Mouse (Mus musculus) olfactory bulb, adult 2 months (tissue): Measurements from ENCODE around the gene Pced1b. TPM values are rescaled to one million over a fixed set of nuclear protein-coding genes. Genes with fewer than 3 reads are reported as not detected.
"Not testable (repeated sequence)": the region's sequence is repeated elsewhere in the genome, so short reads cannot be mapped to it uniquely, and the experiment has no call there.

Experiments
- H3K27ac ChIP-seq: fragments of 200-500 bp; 2 replicates; pipeline ENCODE4 v1.5.1; 2012; ENCODE audit warnings: low read depth, low read length; ENCODE audit not compliant: insufficient read depth
- H3K4me1 ChIP-seq: fragments of 200-500 bp; 2 replicates; pipeline ENCODE4 v1.6.1; 2012; ENCODE audit warnings: low read length; ENCODE audit not compliant: control insufficient read depth, insufficient read depth
- H3K4me3 ChIP-seq: fragments of 200-500 bp; 2 replicates; pipeline ENCODE4 v1.5.1; 2012; ENCODE audit warnings: mild to moderate bottlenecking, low read depth, low read length, moderate library complexity; ENCODE audit not compliant: insufficient read depth
- CTCF ChIP-seq: fragments of 200-500 bp; IDR thresholded peaks from 2 replicates; pipeline ENCODE4 v1.5.1; 2012; ENCODE audit warnings: low read depth, mild to moderate bottlenecking, low read length, moderate library complexity; ENCODE audit not compliant: insufficient read depth
- POLR2A ChIP-seq: fragments of 200-500 bp; IDR thresholded peaks from 2 replicates; pipeline ENCODE4 v1.6.1; 2012; ENCODE audit warnings: mild to moderate bottlenecking, low read depth, low read length, moderate library complexity; ENCODE audit not compliant: insufficient read depth
- WGBS: fragments of 180-500 bp; shearing (Covaris S2); methylation state at CpG from one replicate; pipeline ENCODE4 v1.1.7; 2018; 5-methylcytosine and 5-hydroxymethylcytosine counted together
- polyA plus RNA-seq: library from polyadenylated mRNA; stranded (reverse); fragments of >200 nt; gene quantifications from 2 replicates; pipeline ENCODE4 v1.2.4, GENCODE M21; 2012; ENCODE audit warnings: low replicate concordance; ENCODE audit not compliant: missing spikeins, insufficient read depth, insufficient read length

Gene Pced1b
- polyA plus RNA-seq, 1 experiment: not detected

- H3K27ac ChIP-seq: no peak overlapping the region
- H3K4me1 ChIP-seq: peaks cover 7% of the 10 kb centered on the region; the same call in 1 of the 2 replicates
- H3K4me3 ChIP-seq: no peak overlapping the region
- WGBS: 25% methylated on average over 8 of the region's 8 CpGs
- TF ChIP-seq CTCF (no peak), POLR2A (no peak)
These were observed 104.1 kb downstream of the Pced1b start for GRCm38 (mm10) chr15:97351016-97351415.

DNA sequence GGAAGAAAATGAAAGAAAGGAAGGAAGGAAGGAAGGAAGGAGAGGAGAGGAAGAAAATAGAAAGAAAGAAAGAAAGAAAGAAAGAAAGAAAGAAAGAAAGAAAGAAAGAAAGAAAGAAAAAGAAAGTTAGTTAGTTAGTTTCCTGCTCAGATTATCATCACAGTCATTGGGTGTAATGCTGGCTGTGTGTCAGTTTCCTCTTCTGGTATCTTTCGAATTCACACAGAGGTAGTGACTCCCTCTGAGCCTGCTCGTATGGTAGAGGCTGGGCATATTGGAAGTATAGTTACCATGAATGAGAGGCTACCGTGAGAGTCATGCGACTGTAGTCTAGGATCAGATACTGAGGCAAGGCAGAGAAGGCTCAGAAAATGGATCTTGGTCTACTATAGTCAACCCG, 104.8 kb downstream of the Pced1b start:
- TF ChIP-seq CTCF (no peak), POLR2A (no peak)
- H3K27ac ChIP-seq: no peak overlapping the region
- H3K4me3 ChIP-seq: no peak overlapping the region
- peaks cover 7% of the 10 kb centered on the region; the same call in 1 of the 2 replicates for H3K4me1 ChIP-seq
- 95% methylated on average over 5 of the region's 5 CpGs for WGBS

DNA sequence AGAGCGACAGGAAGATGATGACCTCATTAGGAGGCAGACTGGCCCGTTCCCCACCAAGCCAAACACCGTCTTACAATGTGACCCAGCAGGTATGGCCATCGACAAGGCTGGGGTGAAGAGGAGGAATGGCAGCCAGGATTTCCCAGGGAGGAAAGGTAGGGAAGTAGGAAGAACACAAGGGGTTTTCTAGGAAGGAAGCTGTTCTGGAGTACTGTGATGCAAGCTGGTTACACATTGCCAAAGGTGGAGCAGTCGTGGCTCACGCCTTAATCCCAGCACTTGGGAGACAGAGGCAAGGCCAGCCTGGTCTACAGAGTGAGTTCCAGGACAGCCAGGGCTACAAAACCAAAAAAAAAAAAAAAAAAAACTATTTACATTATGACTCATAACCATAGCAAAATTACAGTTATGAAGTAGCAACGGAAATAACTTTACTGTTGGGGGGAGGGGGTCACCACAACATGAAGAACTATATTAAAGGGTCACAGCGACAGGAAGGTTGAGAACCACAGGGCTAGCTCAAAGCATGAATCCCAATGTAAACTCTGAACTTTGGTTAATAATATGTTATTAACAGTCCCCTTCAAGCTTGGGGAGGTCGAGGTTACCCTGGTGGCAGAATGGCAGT, 108.9 kb downstream of the Pced1b start:
- Histone ChIP-seq H3K4me3 (no peak overlapping the region), H3K4me1 (peaks cover 3% of the 10 kb centered on the region; the same call in 1 of the 2 replicates), H3K27ac (no peak overlapping the region)
- no peak for TF ChIP-seq CTCF
- TF ChIP-seq POLR2A: no peak
- 87% methylated on average over 9 of the region's 9 CpGs for WGBS

DNA sequence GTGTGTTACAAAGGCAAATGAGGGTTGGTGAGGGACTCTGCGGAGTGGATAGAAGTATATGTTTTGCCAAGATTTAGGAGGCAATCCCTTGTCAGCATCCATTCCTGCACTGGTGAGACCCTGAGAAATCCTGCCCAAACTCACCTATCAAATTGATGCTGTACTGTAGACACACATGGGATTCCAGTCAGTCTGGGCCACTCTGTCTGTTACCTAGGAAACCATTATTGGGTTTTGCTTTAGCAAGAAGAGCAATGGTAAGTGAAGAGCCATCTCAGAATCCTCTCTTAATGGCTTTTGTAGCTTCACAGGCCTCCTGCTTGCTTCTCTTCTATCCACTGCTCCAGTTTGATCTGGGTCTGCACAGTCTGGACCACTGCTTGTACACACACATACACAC, 110.1 kb downstream of the Pced1b start:
- Histone ChIP-seq H3K27ac (no peak overlapping the region), H3K4me1 (no peaks in the 10 kb centered on the region), H3K4me3 (no peak overlapping the region)
- no peak for TF ChIP-seq CTCF
- no peak for TF ChIP-seq POLR2A
- WGBS: 98% methylated on average over 1 of the region's 1 CpGs

DNA sequence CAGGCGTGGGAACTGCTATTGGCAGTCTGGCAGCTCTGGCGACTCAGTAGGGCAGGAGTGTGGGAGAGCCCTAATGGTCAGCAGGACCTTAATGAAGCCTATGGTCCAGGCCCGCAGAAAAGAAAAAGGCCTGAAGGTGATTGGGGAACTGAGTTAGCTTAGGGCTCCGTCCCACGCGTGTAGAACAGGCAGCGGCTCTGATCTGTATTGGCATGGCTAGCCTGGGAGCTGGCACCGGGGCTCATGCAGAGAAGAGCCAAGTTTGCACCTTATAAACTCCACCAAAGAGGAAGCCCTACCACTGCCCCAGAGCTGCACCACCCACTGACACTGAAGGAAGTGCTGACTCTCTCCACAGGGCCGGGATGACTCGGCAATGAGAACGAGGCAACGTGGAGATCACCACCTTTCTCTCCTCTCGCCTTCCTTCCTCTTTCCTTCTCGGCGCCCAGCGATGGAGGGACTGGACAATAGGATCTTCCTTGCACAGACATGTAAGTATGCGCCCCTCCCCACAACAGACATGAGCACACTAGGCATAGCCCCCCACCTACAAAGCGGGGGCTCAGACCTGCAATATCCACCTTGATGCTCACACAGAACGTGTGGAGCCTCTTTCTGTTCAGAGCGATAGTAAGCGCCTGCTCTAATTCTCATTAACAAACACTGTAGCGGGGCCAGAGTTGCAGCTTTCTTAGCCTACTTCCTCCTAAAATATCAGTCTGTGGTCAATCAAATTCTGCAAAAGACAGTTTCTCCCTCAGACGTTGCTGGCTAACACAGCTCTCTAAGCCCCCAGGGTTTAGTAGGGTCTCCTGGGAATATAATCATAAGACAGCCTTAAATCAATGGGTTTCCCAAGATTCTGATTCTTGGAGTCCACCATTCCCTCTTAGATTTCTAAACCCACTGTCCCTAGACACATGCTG, 114.2 kb downstream of the Pced1b start:
- TF ChIP-seq POLR2A: no peak
- TF ChIP-seq CTCF: no peak
- H3K27ac ChIP-seq: no peak overlapping the region
- H3K4me1 ChIP-seq: no peaks in the 10 kb centered on the region
- 86% methylated on average over 23 of the region's 23 CpGs for whole genome bisulfite sequencing
- H3K4me3 ChIP-seq: no peak overlapping the region

DNA sequence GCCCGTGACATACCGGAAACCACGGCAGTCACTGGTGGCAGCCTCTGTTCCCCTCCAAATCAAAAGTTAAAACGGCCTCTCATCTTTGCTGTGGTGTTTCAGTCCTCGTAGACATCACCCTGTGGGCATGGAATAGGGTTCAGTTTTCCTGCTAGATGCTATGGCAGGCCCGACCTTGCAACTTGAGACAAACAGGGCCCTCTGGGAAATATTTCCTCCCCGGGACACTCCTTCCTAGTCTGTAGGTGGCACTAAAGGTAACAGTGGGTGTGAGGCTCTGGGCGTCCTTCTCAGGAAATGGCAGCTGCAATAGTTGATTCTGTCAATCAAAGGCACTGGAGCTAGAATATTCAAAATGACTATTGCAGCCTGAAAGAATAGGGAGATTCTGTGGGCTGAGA, 114.9 kb downstream of the Pced1b start:
- H3K4me1 ChIP-seq: no peaks in the 10 kb centered on the region
- H3K27ac ChIP-seq: no peak overlapping the region
- H3K4me3 ChIP-seq: no peak overlapping the region
- 83% methylated on average over 8 of the region's 8 CpGs for WGBS
- TF ChIP-seq POLR2A: no peak
- TF ChIP-seq CTCF: no peak

DNA sequence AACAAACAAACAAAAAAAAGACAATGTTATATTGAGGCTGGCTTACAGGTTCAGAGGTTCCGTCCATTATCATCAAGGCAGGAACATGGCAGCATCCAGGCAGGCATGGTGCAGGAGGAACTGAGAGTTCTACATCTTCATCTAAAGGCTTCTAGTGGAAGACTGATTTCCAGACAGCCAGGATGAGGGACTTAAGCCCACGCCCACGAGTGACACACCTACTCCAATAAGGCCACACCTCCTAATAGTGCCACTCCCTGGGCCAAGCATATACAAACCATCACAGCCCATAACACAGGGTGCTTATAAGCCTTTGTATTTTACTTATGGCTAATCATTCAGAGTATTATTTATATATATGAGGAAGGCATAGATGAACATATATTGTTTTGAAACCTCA, 117.4 kb downstream of the Pced1b start:
- WGBS: 85% methylated on average over 3 of the region's 3 CpGs
- H3K4me3 ChIP-seq, H3K4me1 ChIP-seq, H3K27ac ChIP-seq: not testable (repeated sequence)

- no peak overlapping the region for H3K4me3 ChIP-seq
- TF ChIP-seq CTCF (no peak), POLR2A (no peak)
- H3K4me1 ChIP-seq: no peaks in the 10 kb centered on the region
- WGBS: 92% methylated on average over 8 of the region's 8 CpGs
- no peak overlapping the region for H3K27ac ChIP-seq
These were observed 118.1 kb downstream of the Pced1b start for GRCm38 (mm10) chr15:97364968-97365367.

DNA sequence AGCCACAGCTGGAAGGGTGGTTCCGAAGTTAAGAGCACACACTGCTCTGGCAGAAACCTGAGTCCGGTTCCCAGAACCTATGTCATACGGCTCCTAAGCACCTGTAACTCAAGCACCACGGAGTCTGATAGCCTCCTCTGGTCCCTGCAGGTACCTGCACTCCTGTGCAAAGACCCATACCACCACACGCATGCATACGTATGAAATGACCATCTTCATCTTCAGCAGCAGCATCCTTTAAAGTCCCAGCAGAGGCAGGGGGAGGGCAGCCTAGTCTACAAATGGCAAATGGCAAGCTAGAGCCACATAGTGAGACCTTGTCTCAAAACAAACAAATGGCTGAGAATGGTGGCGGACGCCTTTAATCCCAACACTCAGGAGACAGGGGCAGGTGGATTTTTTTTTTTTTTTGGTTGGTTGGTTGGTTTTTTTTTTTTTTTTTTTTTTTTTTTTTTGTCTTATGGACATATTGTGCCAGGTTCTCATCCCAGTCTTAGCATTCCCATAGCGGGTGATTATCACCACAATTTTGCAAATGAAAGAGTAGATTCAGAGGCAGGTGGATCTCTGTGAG, 121.2 kb downstream of the Pced1b start:
- Histone ChIP-seq H3K27ac (no peak overlapping the region), H3K4me1 (no peaks in the 10 kb centered on the region), H3K4me3 (no peak overlapping the region)
- WGBS: 96% methylated on average over 9 of the region's 9 CpGs
- no peak for TF ChIP-seq CTCF
- TF ChIP-seq POLR2A: no peak
